Mouse (Mus musculus) stomach, embryonic 16.5 days (tissue): ENCODE results near the gene Tfdp2. TPM values are rescaled to one million over a fixed set of nuclear protein-coding genes. Genes with fewer than 3 reads are reported as not detected.
"Not testable (repeated sequence)": the region's sequence is repeated elsewhere in the genome, so short reads cannot be mapped to it uniquely, and the experiment has no call there.

Experiments used
- ATAC-seq: fragments of 200-750 bp; cut with Nextera tagmentation; 2 replicates; pipeline ENCODE4 v1.8.0; 2017; ENCODE audit warnings: moderate number of reproducible peaks, moderate TSS enrichment; ENCODE audit not compliant: insufficient read depth, low FRiP score
- H3K27ac ChIP-seq: fragments of 300-500 bp; sonication (generic); 2 replicates; pipeline ENCODE4 v1.5.1; 2014; ENCODE audit warnings: low read length
- H3K27me3 ChIP-seq: fragments of 300-500 bp; sonication (generic); 2 replicates; pipeline ENCODE4 v1.6.1; 2014; ENCODE audit warnings: low read length, control low read depth, mixed read lengths; ENCODE audit not compliant: control insufficient read depth, insufficient read depth
- H3K36me3 ChIP-seq: fragments of 300-500 bp; sonication (generic); 2 replicates; pipeline ENCODE4 v1.6.1; 2014; ENCODE audit warnings: low read length; ENCODE audit not compliant: control insufficient read depth, insufficient read depth
- H3K4me1 ChIP-seq: fragments of 300-500 bp; sonication (generic); 2 replicates; pipeline ENCODE4 v1.6.1; 2014; ENCODE audit warnings: low read length, control low read depth, mixed read lengths; ENCODE audit not compliant: control insufficient read depth, insufficient read depth
- H3K4me2 ChIP-seq: fragments of 300-500 bp; sonication (generic); 2 replicates; pipeline ENCODE4 v1.6.1; 2014; ENCODE audit warnings: low read depth, low read length, mixed read lengths
- H3K4me3 ChIP-seq: fragments of 300-500 bp; sonication (generic); replicated peaks from 2 replicates; pipeline ENCODE4 v1.5.1; 2014; ENCODE audit warnings: mild to moderate bottlenecking, low read length
- H3K9ac ChIP-seq: fragments of 300-500 bp; sonication (generic); 2 replicates; pipeline ENCODE4 v1.6.1; 2014; ENCODE audit warnings: low read length
- H3K9me3 ChIP-seq: fragments of 300-500 bp; sonication (generic); replicated peaks from 2 replicates; pipeline ENCODE4 v1.6.1; 2016; ENCODE audit warnings: low read length, control low read depth; ENCODE audit not compliant: control insufficient read depth
- WGBS: fragments of 180-500 bp; shearing (Covaris S2); extraction: QIAGEN DNeasy Blood & Tissue Kit; methylation state at CpG from one replicate; pipeline ENCODE4 v1.1.7; 2014; 5-methylcytosine and 5-hydroxymethylcytosine counted together
- polyA plus RNA-seq: library from polyadenylated mRNA; unstranded; fragments of >200 nt; fragmentation: Nextera tagmentation; extraction: Ambion mirVana; gene quantifications from 2 replicates; pipeline ENCODE4 v1.2.1, GENCODE M21; 2015

Gene Tfdp2
- polyA plus RNA-seq, 1 experiment from 2014 or later = 34.3 TPM

- H3K27ac ChIP-seq = no peak overlapping the region
- WGBS = 94% methylated on average over 3 of the region's 3 CpGs
- H3K36me3 ChIP-seq = peaks cover 3% of the 10 kb centered on the region; the same call in 1 of the 2 replicates
- peaks cover 4% of the 10 kb centered on the region; the same call in 1 of the 2 replicates for H3K4me1 ChIP-seq
- ATAC-seq = no peak
- no peak overlapping the region for H3K4me3 ChIP-seq
- H3K27me3 ChIP-seq = no peaks in the 10 kb centered on the region
- no peaks in the 10 kb centered on the region for H3K9me3 ChIP-seq
- no peak overlapping the region for H3K9ac ChIP-seq
- H3K4me2 ChIP-seq = no peak overlapping the region
Measured at GRCm38 (mm10) chr9:96345750-96346149, 149.7 kb downstream of the Tfdp2 start.

- Histone ChIP-seq H3K9ac (no peak overlapping the region), H3K27me3 (no peaks in the 10 kb centered on the region), H3K36me3 (no peaks in the 10 kb centered on the region), H3K27ac (no peak overlapping the region), H3K4me1 (peaks cover 7% of the 10 kb centered on the region; the same call in 1 of the 2 replicates), H3K4me2 (no peak overlapping the region), H3K9me3 (no peaks in the 10 kb centered on the region), H3K4me3 (no peak overlapping the region)
- no peak for ATAC-seq
- WGBS = 73% methylated on average over 5 of the region's 5 CpGs
Measured at GRCm38 (mm10) chr9:96348885-96349284, 152.8 kb downstream of the Tfdp2 start.

GRCm38 (mm10) chr9:96350010-96350409, 153.9 kb downstream of the Tfdp2 start:
- Histone ChIP-seq H3K27ac (peak overlapping the region; percentile 49; the same call in 1 of the 2 replicates), H3K4me2 (no peak overlapping the region), H3K4me3 (no peak overlapping the region), H3K27me3 (no peaks in the 10 kb centered on the region), H3K36me3 (no peaks in the 10 kb centered on the region), H3K4me1 (peaks cover 10% of the 10 kb centered on the region; the same call in 1 of the 2 replicates), H3K9me3 (no peaks in the 10 kb centered on the region), H3K9ac (no peak overlapping the region)
- no peak for ATAC-seq
- 30% methylated on average over 4 of the region's 4 CpGs for WGBS

GRCm38 (mm10) chr9:96350476-96350875, 154.4 kb downstream of the Tfdp2 start:
- no peak overlapping the region for H3K9ac ChIP-seq
- no peaks in the 10 kb centered on the region for H3K36me3 ChIP-seq
- WGBS = 60% methylated on average over 3 of the region's 3 CpGs
- no peak for ATAC-seq
- H3K4me3 ChIP-seq = no peak overlapping the region
- no peaks in the 10 kb centered on the region for H3K27me3 ChIP-seq
- H3K4me1 ChIP-seq = peaks cover 10% of the 10 kb centered on the region; the same call in 1 of the 2 replicates
- no peaks in the 10 kb centered on the region for H3K9me3 ChIP-seq
- no peak overlapping the region for H3K4me2 ChIP-seq
- H3K27ac ChIP-seq = peak overlapping the region; percentile 49

- H3K4me1 ChIP-seq = peaks cover 10% of the 10 kb centered on the region; the same call in 1 of the 2 replicates
- not testable (repeated sequence) for H3K9ac ChIP-seq, H3K9me3 ChIP-seq, H3K4me3 ChIP-seq, H3K27ac ChIP-seq, H3K36me3 ChIP-seq, H3K4me2 ChIP-seq, H3K27me3 ChIP-seq, ATAC-seq
- WGBS = 87% methylated on average over 6 of the region's 6 CpGs
Measured at GRCm38 (mm10) chr9:96351771-96352170, 155.7 kb downstream of the Tfdp2 start.

GRCm38 (mm10) chr9:96353121-96353769, 157.2 kb downstream of the Tfdp2 start:
- no peaks in the 10 kb centered on the region for H3K36me3 ChIP-seq
- no peak overlapping the region for H3K4me3 ChIP-seq
- WGBS = 89% methylated on average over 12 of the region's 12 CpGs
- no peak overlapping the region for H3K9ac ChIP-seq
- peaks cover 10% of the 10 kb centered on the region; the same call in 1 of the 2 replicates for H3K4me1 ChIP-seq
- no peak for ATAC-seq
- no peaks in the 10 kb centered on the region for H3K27me3 ChIP-seq
- no peak overlapping the region for H3K27ac ChIP-seq
- H3K4me2 ChIP-seq = no peak overlapping the region
- H3K9me3 ChIP-seq = no peaks in the 10 kb centered on the region

- no peak for ATAC-seq
- H3K27ac ChIP-seq = no peak overlapping the region
- peaks cover 10% of the 10 kb centered on the region; the same call in 1 of the 2 replicates for H3K4me1 ChIP-seq
- H3K4me2 ChIP-seq = no peak overlapping the region
- H3K9me3 ChIP-seq = no peaks in the 10 kb centered on the region
- H3K9ac ChIP-seq = no peak overlapping the region
- H3K4me3 ChIP-seq = no peak overlapping the region
- WGBS = 60% methylated on average over 8 of the region's 8 CpGs
- H3K27me3 ChIP-seq = no peaks in the 10 kb centered on the region
- H3K36me3 ChIP-seq = no peaks in the 10 kb centered on the region
Measured at GRCm38 (mm10) chr9:96353799-96354198, 157.7 kb downstream of the Tfdp2 start.

GRCm38 (mm10) chr9:96360056-96360455, 164.0 kb downstream of the Tfdp2 start:
- 88% methylated on average over 3 of the region's 3 CpGs for WGBS
- Histone ChIP-seq H3K27ac (no peak overlapping the region), H3K9ac (no peak overlapping the region), H3K9me3 (no peaks in the 10 kb centered on the region), H3K4me1 (peaks cover 18% of the 10 kb centered on the region), H3K4me3 (no peak overlapping the region), H3K27me3 (no peaks in the 10 kb centered on the region), H3K36me3 (no peaks in the 10 kb centered on the region), H3K4me2 (no peak overlapping the region)
- no peak for ATAC-seq

- H3K36me3 ChIP-seq = no peaks in the 10 kb centered on the region
- ATAC-seq = peak; percentile 63
- WGBS = under 1% methylated on average over 63 of the region's 64 CpGs
- H3K4me3 ChIP-seq = peak overlapping the region; percentile 87
- peak overlapping the region; percentile 96 for H3K27ac ChIP-seq
- H3K9me3 ChIP-seq = no peaks in the 10 kb centered on the region; the same call in 1 of the 2 replicates
- peak overlapping the region; percentile 85 for H3K9ac ChIP-seq
- H3K27me3 ChIP-seq = no peaks in the 10 kb centered on the region
- peak overlapping the region; percentile 87 for H3K4me2 ChIP-seq
- H3K4me1 ChIP-seq = peaks cover 21% of the 10 kb centered on the region
Measured at GRCm38 (mm10) chr9:96363581-96364140, 167.6 kb downstream of the Tfdp2 start.
